Mouse (Mus musculus): ENCODE measurements around the gene Sulf2.

The Sulf2 gene

GRCm38 (mm10) chr2:166047931-166048330, 107.5 kb downstream of the Sulf2 start:
- no peak for DNase-seq

GRCm38 (mm10) chr2:166045549-166046501, 109.6 kb downstream of the Sulf2 start:
- DNase-seq = peak; percentile 28 to 36

- DNase-seq = no peak
Observed at GRCm38 (mm10) chr2:166045006-166045405, 110.5 kb downstream of the Sulf2 start.

GRCm38 (mm10) chr2:166042542-166042941, 112.9 kb downstream of the Sulf2 start:
- DNase-seq = no peak

GRCm38 (mm10) chr2:166039681-166040080, 115.8 kb downstream of the Sulf2 start:
- no peak for DNase-seq

- DNase-seq = peak in 1 of 2 experiments; percentile 24
Observed at GRCm38 (mm10) chr2:166035725-166036124, 119.7 kb downstream of the Sulf2 start.

- DNase-seq = no peak
Observed at GRCm38 (mm10) chr2:166034967-166035490, 120.4 kb downstream of the Sulf2 start.

GRCm38 (mm10) chr2:166032628-166033027, 122.8 kb downstream of the Sulf2 start:
- no peak for DNase-seq

- no peak for DNase-seq
Observed at GRCm38 (mm10) chr2:166031120-166031929, 124.1 kb downstream of the Sulf2 start.

GRCm38 (mm10) chr2:166030256-166030995, 125.0 kb downstream of the Sulf2 start:
- DNase-seq = no peak

GRCm38 (mm10) chr2:166029232-166029631, 126.2 kb downstream of the Sulf2 start:
- no peak for DNase-seq

- no peak for DNase-seq
Observed at GRCm38 (mm10) chr2:166027834-166028233, 127.6 kb downstream of the Sulf2 start.

- no peak for DNase-seq
Observed at GRCm38 (mm10) chr2:166025943-166026342, 129.5 kb downstream of the Sulf2 start.

- DNase-seq = no peak
Observed at GRCm38 (mm10) chr2:166024621-166025020, 130.8 kb downstream of the Sulf2 start.

GRCm38 (mm10) chr2:166024079-166024478, 131.4 kb downstream of the Sulf2 start:
- DNase-seq = no peak

Measured in cerebellum, postnatal 14 days (tissue).